Mouse (Mus musculus) liver, adult 2 months (tissue): ENCODE data around the gene Klf9.

Experiments used
- CTCF ChIP-seq: fragments of 200-500 bp; IDR thresholded peaks from 2 replicates; pipeline ENCODE4 v1.5.1; 2011; ENCODE audit warnings: low read depth, low read length, control low read depth
- POLR2A ChIP-seq: fragments of 200-500 bp; IDR thresholded peaks from 2 replicates; pipeline ENCODE4 v1.6.1; 2011; ENCODE audit warnings: low read length, control low read depth; ENCODE audit not compliant: insufficient read depth; ENCODE audit errors: extremely low read depth

DNA sequence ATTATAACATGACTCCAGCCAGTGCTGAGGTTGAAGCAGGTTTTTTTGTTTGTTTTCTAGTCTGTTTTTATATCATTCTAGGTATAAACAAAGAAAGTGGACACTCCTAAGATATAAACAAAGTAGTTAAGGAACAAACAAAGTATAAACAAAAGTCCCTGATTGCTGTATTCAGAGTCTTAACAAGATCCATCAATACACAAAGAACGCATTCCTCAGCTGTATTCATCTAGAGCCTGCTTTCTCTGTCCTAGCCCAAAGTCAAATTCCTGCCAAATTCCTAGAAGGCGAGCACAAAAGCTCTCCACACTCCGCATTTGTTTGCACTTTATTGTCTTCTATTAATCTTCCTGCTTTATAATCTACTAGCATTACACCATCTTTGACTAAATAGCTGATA lies 46.1 kb upstream of the Klf9 start:
- TF ChIP-seq CTCF (no peak), POLR2A (no peak)
